Mouse (Mus musculus) left cerebral cortex, adult 2 months (tissue): ENCODE data around the gene Zbtb32. TPM values are rescaled to one million over a fixed set of nuclear protein-coding genes. Genes with fewer than 3 reads are reported as not detected.

Experiments
- DNase-seq, 2 experiments: peaks; one replicate each; pipeline ENCODE4 v3.0.0; 2021 to 2022; ENCODE audit warnings: low spot score in 2 of 2, mixed read lengths in 1 of 2; ENCODE audit errors: extremely low spot score in 1 of 2
- H3K27ac ChIP-seq: fragments of 200-600 bp; 2 replicates; pipeline ENCODE4 v1.8.1; 2022
- H3K4me3 ChIP-seq: fragments of 200-600 bp; 2 replicates; pipeline ENCODE4 v1.8.1; 2022
- CTCF ChIP-seq: fragments of 200-600 bp; IDR thresholded peaks from 2 replicates; pipeline ENCODE4 v1.8.1; 2022; ENCODE audit warnings: antibody characterized with exemption, mild to moderate bottlenecking, moderate library complexity
- intact Hi-C: fragments of 180-260 bp; cut with DNase I; formaldehyde crosslinking; loops from one replicate; pipeline ENCODE4 v1.15.1; 2025
- total RNA-seq, 2 experiments: library from RNA; stranded (reverse); gene quantifications; 2 replicates each; pipeline ENCODE4 v1.2.3; 2021

Gene Zbtb32
- total RNA-seq, 2 experiments from 2014 or later, result not detected

DNA sequence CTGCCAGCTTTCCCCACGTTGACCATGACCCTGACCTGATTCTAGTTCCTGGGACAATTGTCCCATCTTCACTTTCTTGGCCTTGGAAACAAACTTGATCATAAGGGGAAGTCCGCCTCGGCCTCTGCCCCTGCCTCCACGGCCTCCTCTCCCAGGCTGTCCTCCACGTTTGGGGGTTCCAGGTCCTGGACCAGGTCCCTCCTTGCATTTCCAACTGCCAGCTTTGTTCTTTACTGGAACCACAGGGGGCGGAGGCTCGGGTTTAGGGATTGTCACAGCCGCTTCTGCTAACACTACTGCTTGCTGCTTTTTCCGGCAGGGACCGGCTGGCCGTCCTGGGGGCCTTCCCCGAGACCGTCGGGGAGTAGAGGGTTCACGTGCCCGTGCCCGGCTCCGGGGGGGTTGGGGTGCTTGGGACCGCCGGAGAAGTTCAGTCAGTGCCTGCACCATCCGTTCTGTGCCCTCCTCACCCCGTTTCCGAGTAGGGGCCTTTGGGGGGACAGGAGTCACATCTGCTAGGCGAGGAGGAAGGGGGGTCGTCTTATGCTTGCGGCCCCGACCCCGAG, 12.2 kb downstream of the Zbtb32 start:
- intact Hi-C loops, result loop anchor here (5.0 to 10.0 kb wide), 4 partner anchors 41 to 371 kb away; partner anchors contain the start of genes Cox6b1, Ffar1, Tmem147 and Usf2
- no peak overlapping the region for H3K27ac ChIP-seq
- DNase-seq, result no peak
- TF ChIP-seq CTCF, result no peak
- H3K4me3 ChIP-seq, result no peak overlapping the region

DNA sequence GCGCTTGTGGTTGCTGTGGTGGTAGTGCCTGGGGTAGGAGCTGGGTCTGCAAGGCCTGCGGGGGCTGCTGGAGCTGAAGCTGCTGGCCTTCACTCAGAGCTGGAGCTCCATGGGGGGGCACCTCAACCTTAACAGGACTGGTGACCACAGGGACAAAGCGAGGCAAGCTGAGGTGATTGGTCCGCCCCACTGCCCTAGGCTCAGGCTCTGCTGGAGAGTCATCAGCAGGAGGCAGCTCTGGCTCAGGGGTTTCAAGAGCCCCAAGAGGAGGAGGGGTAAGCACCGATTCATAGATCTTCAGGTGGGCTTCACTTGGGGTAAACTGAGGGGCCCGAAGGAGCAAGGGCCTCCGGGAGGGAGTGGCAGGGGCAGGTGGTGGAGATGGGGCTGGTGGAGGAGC, 13.5 kb downstream of the Zbtb32 start:
- no peak for DNase-seq
- no peak for TF ChIP-seq CTCF
- intact Hi-C loops, result loop anchor here (5.0 to 10.0 kb wide), 4 partner anchors 42 to 372 kb away; partner anchors contain the start of genes Cox6b1, Ffar1, Tmem147 and Usf2

DNA sequence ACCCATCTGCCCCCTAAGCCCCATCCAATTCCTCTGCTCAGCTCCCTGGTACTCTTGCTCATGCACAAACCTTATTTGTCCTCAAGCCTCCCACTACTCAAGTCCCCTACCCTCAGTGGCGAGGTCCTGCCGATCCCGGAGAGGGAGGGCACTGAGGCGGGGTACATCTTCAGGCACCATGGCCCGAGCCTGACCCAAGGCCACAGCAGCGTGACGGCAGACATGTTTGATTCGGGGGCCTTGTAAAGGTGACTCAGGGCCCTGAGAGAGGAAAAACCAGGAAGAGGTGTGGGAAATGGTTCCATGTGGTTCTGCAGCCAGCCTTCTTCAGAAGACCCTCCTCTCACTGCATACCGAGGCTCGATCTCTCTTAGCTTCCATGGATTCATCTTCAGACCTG, 14.4 kb downstream of the Zbtb32 start:
- intact Hi-C loops, result loop anchor here (10.0 kb wide), 1 partner anchor 140 kb away; the partner anchor contains the start of gene Tmem147
- DNase-seq, result no peak
- no peak for TF ChIP-seq CTCF
- Histone ChIP-seq H3K27ac (no peak overlapping the region), H3K4me3 (no peak overlapping the region)

More for the DNA sequence above, 13.5 kb downstream of the Zbtb32 start:
- no peak overlapping the region for H3K27ac ChIP-seq
- no peak overlapping the region for H3K4me3 ChIP-seq

DNA sequence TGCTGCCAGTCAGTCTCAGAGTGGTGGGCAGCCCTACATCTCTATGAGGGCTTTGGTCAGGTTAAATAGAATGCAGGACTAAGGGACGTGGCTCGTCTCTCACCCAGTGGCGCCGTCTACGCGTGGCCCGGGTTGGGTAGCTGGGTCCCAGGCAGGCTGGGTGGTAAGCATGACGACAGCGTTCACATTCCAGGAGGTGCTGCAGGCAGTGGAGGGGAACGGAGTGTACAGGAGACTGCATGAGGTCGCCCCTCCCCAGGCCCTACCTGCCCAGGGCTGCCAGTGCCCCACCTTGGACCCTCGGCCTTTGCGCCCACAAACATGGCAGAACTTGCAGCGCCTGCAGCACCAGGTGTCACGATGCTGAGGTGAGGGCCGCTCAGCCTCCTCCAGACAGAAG, 17.2 kb downstream of the Zbtb32 start:
- H3K4me3 ChIP-seq, result no peak overlapping the region
- TF ChIP-seq CTCF, result no peak
- no peak overlapping the region for H3K27ac ChIP-seq
- DNase-seq, result no peak
- intact Hi-C loops, result loop anchor here (10.0 kb wide), 1 partner anchor 143 kb away; the partner anchor contains the start of gene Tmem147

DNA sequence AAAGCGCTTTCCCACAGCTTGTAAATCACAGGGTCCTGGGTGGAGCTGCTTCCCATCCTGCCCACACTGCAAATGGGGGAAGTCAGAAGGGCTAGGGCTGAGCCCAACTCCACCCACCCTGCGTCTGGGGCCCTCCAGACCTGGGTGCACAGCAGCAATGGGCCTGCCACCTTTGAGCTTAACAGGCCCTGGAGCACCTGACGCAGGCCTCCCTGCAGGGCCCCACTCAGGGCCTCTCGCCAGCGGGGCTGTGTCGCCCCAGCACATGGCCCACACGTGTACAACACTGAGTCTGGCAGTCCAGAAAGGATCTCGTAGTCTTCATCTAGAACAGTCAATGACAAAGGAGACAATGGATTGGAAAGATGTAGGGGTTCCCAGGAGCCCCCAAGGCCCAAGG, 18.8 kb downstream of the Zbtb32 start:
- H3K27ac ChIP-seq, result no peak overlapping the region
- intact Hi-C loops, result loop anchor here (10.0 kb wide), 1 partner anchor 145 kb away; the partner anchor contains the start of gene Tmem147
- no peak for TF ChIP-seq CTCF
- no peak overlapping the region for H3K4me3 ChIP-seq
- no peak for DNase-seq

DNA sequence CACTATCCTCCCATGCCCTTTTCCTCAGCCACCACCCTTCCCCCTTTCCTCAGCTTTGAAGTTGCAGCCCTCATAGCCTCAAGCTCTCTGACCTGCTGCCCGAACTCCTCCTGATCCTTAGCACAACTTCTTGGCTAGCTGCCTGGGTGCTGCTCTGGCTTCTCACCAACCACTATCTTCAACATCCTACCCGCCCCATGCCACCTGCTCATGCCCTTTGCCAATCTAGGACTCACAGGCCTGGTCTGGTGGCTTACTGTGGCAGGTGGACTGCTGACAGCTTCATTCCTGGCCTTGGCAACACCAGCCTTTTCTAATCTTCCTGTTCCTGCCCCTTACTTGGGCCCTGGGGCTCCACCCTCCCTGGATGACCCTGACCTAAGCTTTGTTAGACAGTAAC, 25.7 kb downstream of the Zbtb32 start:
- TF ChIP-seq CTCF, result no peak
- DNase-seq, result no peak
- no peak overlapping the region for H3K4me3 ChIP-seq
- intact Hi-C loops, result no loop called here
- no peak overlapping the region for H3K27ac ChIP-seq

DNA sequence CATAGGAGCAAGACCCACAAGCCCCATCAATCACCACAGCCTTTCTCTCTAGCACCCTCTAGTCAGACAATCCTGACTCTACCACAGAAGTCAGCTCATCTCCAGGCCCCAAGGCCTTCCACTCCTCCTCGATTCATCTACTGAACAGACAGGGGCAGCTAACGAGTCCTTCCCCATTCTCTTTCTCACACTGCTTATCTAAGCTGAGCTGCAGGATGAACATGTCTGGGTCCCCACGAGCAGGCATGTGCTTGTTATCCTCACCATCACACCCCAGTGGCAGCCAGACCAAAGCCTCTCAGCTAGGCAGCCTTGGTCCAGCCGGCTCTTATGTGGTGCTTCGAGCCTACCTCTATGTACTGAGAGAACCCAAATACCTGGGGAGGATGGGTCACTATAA, 26.3 kb downstream of the Zbtb32 start:
- no peak overlapping the region for H3K27ac ChIP-seq
- intact Hi-C loops, result no loop called here
- TF ChIP-seq CTCF, result no peak
- DNase-seq, result no peak
- H3K4me3 ChIP-seq, result no peak overlapping the region

DNA sequence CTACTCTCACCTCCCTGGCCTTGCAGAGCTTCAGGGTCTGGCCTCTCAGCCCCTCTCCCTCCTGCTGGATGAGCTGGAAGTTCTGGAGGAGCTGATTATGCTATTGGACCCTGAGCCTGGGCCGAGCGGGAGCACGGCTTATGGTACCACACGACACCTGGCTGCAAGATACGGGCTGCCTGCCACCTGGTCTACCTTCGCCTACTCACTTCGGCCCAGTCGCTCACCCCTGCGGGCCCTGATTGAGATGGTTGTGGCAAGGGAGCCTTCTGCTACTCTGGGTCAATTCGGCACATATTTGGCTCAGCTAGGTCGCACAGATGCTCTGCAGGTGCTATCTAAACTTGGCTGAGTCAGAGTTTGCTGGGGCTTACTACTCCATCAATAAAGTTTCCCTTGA, 31.2 kb downstream of the Zbtb32 start:
- TF ChIP-seq CTCF, result no peak
- H3K4me3 ChIP-seq, result no peak overlapping the region
- no peak overlapping the region for H3K27ac ChIP-seq
- intact Hi-C loops, result no loop called here
- no peak for DNase-seq

DNA sequence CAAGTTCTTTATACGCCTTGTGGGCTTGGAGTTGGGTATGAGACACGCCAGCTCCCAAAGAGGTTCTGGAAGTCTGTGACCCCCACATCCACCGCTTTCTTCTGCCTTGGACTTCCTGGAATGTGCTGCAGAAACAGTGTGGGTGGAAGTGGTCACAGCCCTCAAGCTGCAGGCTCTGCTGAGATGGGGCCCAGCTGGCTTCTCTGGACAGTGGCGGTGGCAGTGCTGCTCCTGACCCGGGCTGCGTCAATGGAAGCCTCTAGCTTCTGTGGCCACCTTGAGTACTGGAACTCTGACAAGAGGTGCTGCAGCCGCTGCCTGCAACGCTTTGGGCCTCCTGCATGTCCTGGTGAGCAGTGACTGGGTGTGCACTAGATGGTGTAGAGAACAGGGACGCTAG, 32.7 kb downstream of the Zbtb32 start:
- no peak for TF ChIP-seq CTCF
- Histone ChIP-seq H3K27ac (no peak overlapping the region), H3K4me3 (no peak overlapping the region)
- DNase-seq, result no peak
- intact Hi-C loops, result no loop called here

DNA sequence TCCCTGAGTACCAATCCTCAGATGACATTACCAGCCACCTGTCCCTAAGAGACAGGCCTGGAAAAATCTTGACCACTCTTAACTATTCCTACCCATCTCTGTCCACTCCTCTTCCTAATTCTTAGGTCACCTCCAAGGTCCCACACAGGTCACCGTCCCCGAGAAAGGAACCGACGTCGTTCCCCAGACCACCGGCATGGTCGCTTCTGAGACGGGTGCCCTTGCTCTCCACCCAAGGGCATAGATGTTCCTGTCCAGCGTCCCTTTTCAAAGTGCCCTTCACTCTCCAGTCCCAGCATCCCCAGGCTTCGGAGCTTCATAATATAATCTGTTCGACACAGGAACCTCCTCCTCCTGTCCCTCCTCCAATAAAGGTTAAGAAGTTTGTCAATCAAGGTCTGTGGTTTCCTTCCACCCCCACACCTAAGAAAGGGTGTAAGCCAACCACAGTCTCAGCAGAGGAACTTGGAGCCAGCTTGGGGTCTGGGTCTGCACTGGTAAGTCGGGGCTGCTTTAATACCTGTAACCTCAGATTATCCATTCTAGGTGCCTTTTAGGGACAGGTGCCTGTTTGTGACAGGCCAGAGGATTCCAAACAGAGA, 33.6 kb downstream of the Zbtb32 start, which contains the start of gene Igflr1:
Gene Igflr1, plus strand, starts transcription at position 458 of the 602 bp plus-strand sequence.
- H3K27ac ChIP-seq, result no peak within 1 kb of the TSS
- intact Hi-C loops, result no loop called here
- H3K4me3 ChIP-seq, result no peak within 1 kb of the TSS
- DNase-seq, result no peak
- TF ChIP-seq CTCF, result no peak

DNA sequence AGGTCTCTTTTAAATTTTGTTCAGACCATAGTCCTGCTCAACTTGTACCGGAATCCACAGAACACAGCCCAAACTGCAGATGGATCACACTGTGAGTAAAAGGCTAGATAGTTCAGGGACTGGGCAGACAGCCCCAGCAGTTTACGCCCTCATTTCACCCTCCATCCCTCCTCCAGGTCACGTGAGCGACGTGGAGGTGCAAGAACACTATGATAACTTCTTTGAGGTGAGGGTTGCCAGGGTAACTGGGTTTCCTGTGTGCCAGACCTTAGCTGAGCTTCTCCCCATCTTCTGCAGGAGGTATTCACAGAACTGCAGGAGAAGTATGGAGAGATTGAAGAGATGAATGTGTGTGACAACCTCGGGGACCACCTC, 34.8 kb downstream of the Zbtb32 start:
- DNase-seq, result no peak
- TF ChIP-seq CTCF, result no peak
- intact Hi-C loops, result loop anchor here (2.0 kb wide), 1 partner anchor 25 kb away; the partner anchor contains the start of gene Kmt2b
- peak overlapping the region; percentile 76 for H3K4me3 ChIP-seq
- H3K27ac ChIP-seq, result no peak overlapping the region

DNA sequence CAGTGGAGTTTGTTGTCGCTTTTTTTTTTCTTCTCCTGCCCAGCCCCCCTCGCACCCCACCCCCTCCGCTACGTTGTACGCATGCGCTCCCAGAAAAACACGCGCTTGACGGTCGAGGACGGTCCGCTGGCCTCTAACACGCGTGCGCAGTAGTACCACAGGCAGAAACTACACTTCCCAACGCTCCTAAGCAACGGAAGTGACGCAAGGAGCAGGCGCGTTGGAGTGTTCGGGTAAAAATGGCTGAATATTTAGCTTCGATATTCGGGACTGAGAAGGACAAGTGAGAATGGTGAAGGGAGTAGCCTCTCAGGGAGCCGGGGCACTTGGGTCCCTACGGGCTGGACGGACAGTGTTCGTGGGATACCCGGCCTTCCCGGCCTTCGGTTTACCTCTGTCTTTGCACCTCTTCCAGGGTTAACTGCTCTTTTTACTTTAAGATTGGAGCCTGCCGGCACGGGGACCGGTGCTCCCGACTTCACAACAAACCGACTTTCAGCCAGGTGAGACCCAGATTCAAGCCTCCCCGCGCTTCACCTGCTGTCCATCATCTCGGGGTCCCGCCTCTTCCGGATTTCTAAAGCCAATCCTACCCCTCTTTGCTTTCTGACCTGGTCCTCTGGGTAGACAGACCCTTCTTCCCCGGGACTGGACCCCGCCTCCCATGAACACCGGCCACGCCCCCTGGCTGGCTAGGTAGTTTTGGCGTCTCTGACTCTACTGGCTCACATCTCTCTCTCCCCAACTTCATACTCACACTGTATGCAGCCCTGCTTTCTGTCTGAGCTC, 35.4 kb downstream of the Zbtb32 start, which contains the start of the genes U2af1l4, Gm49396 and Psenen:
Gene U2af1l4, plus strand, starts transcription at position 185 of the 789 bp plus-strand sequence.
Gene Gm49396, plus strand, starts transcription at position 228 of the 789 bp plus-strand sequence.
Gene Psenen, minus strand, starts transcription at position 511 of the 789 bp plus-strand sequence.
- no peak for TF ChIP-seq CTCF
- intact Hi-C loops, result loop anchor here (2.0 kb wide), 1 partner anchor 25 kb away; the partner anchor contains the start of gene Kmt2b
- peak; percentile 92 to 94 for DNase-seq
- Histone ChIP-seq H3K4me3 (peak within 1 kb of the TSS; percentile 76), H3K27ac (peak within 1 kb of the TSS; percentile 99)
